Mouse (Mus musculus) lung, embryonic 14.5 days (tissue): ENCODE data around the gene Etv6. TPM values are rescaled to one million over a fixed set of nuclear protein-coding genes. Genes with fewer than 3 reads are reported as not detected.

Source experiments
- ATAC-seq: fragments of 200-750 bp; cut with Nextera tagmentation; 2 replicates; pipeline ENCODE4 v1.8.0; 2017; ENCODE audit warnings: mild to moderate bottlenecking, moderate TSS enrichment, moderate library complexity; ENCODE audit not compliant: insufficient read depth
- DNase-seq: peaks from one replicate; pipeline ENCODE4 v3.0.0-alpha.2; 2015
- H3K27ac ChIP-seq: fragments of 300-500 bp; sonication (generic); 2 replicates; pipeline ENCODE4 v1.5.1; 2014; ENCODE audit warnings: low read depth, mild to moderate bottlenecking, moderate library complexity
- H3K27me3 ChIP-seq: fragments of 300-500 bp; sonication (generic); 2 replicates; pipeline ENCODE4 v1.6.1; 2014; ENCODE audit warnings: low read length, control low read depth; ENCODE audit not compliant: insufficient read depth
- H3K36me3 ChIP-seq: fragments of 300-500 bp; sonication (generic); 2 replicates; pipeline ENCODE4 v1.6.1; 2014; ENCODE audit warnings: control low read depth; ENCODE audit not compliant: insufficient read depth
- H3K4me1 ChIP-seq: fragments of 300-500 bp; sonication (generic); 2 replicates; pipeline ENCODE4 v1.6.1; 2014; ENCODE audit warnings: antibody characterized with exemption, control low read depth; ENCODE audit not compliant: insufficient read depth
- H3K4me2 ChIP-seq: fragments of 300-500 bp; sonication (generic); 2 replicates; pipeline ENCODE4 v1.6.1; 2014; ENCODE audit warnings: mild to moderate bottlenecking
- H3K4me3 ChIP-seq: fragments of 300-500 bp; sonication (generic); 2 replicates; pipeline ENCODE4 v1.5.1; 2014; ENCODE audit warnings: low read depth, low read length
- H3K9ac ChIP-seq: fragments of 300-500 bp; sonication (generic); 2 replicates; pipeline ENCODE4 v1.6.1; 2014
- H3K9me3 ChIP-seq: fragments of 300-500 bp; sonication (generic); 2 replicates; pipeline ENCODE4 v1.6.1; 2016; ENCODE audit warnings: low read depth, low read length, control low read depth
- CTCF ChIP-seq: IDR thresholded peaks from 2 replicates; pipeline ENCODE4 v1.5.1; 2016; ENCODE audit warnings: antibody characterized with exemption, low read depth
- WGBS: fragments of 180-500 bp; shearing (Covaris S2); extraction: QIAGEN DNeasy Blood & Tissue Kit; methylation state at CpG from one replicate; pipeline ENCODE4 v1.1.7; 2014; 5-methylcytosine and 5-hydroxymethylcytosine counted together
- polyA plus RNA-seq: library from polyadenylated mRNA; unstranded; fragments of >200 nt; fragmentation: Nextera tagmentation; extraction: Ambion mirVana; gene quantifications from 2 replicates; pipeline ENCODE4 v1.2.1, GENCODE M21; 2014

The Etv6 gene
- polyA plus RNA-seq, 1 experiment from 2014 or later = 21.4 TPM

GRCm38 (mm10) chr6:134210675-134211457, 175.4 kb downstream of the Etv6 start:
- Histone ChIP-seq H3K4me3 (no peak overlapping the region), H3K9ac (no peak overlapping the region), H3K27me3 (no peaks in the 10 kb centered on the region), H3K4me1 (peaks cover 14% of the 10 kb centered on the region), H3K36me3 (no peaks in the 10 kb centered on the region), H3K9me3 (no peaks in the 10 kb centered on the region), H3K4me2 (no peak overlapping the region), H3K27ac (no peak overlapping the region)
- ATAC-seq (no peak), DNase-seq (no peak)
- TF ChIP-seq CTCF = no peak
- WGBS = 70% methylated on average over 13 of the region's 13 CpGs

GRCm38 (mm10) chr6:134211458-134211776, 175.9 kb downstream of the Etv6 start:
- Histone ChIP-seq H3K4me2 (no peak overlapping the region), H3K4me1 (peaks cover 14% of the 10 kb centered on the region), H3K9me3 (no peaks in the 10 kb centered on the region), H3K27me3 (no peaks in the 10 kb centered on the region), H3K4me3 (no peak overlapping the region), H3K36me3 (no peaks in the 10 kb centered on the region), H3K27ac (no peak overlapping the region), H3K9ac (no peak overlapping the region)
- 67% methylated on average over 9 of the region's 9 CpGs for WGBS
- TF ChIP-seq CTCF = no peak
- ATAC-seq = no peak
- peak; percentile 34 for DNase-seq

DNA sequence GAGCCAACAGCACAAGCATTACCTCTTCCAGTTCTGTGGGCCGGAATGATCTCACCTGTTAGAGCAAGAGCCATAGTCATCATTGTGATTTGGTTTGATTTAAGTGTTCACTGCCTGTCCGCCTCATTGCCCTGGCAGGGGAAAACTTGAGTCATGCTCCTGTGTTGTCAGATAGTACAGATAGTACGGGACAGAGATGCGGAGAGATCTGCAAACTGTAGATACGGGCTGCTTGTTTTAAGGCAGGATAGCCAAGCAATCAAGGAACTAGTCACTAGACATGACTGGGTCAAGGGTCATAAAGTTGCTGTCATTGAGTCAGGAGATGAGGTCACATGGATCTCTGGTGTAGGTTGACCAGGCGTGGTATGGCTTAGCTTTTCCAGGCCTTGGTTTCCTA, 182.2 kb downstream of the Etv6 start:
- no peaks in the 10 kb centered on the region for H3K36me3 ChIP-seq
- no peak overlapping the region for H3K9ac ChIP-seq
- no peaks in the 10 kb centered on the region for H3K27me3 ChIP-seq
- no peak overlapping the region for H3K4me3 ChIP-seq
- DNase-seq = no peak
- no peak for TF ChIP-seq CTCF
- H3K4me1 ChIP-seq = 0 out of 2 replicates have a peak, but pooled peaks cover 17% of the 10 kb centered on the region
- no peaks in the 10 kb centered on the region for H3K9me3 ChIP-seq
- ATAC-seq = no peak
- H3K27ac ChIP-seq = no peak overlapping the region
- WGBS = 93% methylated on average over 6 of the region's 6 CpGs
- no peak overlapping the region for H3K4me2 ChIP-seq

GRCm38 (mm10) chr6:134218441-134218840, 182.9 kb downstream of the Etv6 start:
- Histone ChIP-seq H3K27ac (no peak overlapping the region), H3K4me2 (no peak overlapping the region), H3K36me3 (no peaks in the 10 kb centered on the region), H3K9me3 (no peaks in the 10 kb centered on the region), H3K4me3 (no peak overlapping the region), H3K9ac (no peak overlapping the region), H3K27me3 (no peaks in the 10 kb centered on the region), H3K4me1 (0 out of 2 replicates have a peak, but pooled peaks cover 17% of the 10 kb centered on the region)
- no peak for TF ChIP-seq CTCF
- ATAC-seq (no peak), DNase-seq (no peak)
- 92% methylated on average over 3 of the region's 3 CpGs for WGBS

- peak; percentile 78 for DNase-seq
- no peak for TF ChIP-seq CTCF
- WGBS = 23% methylated on average over 6 of the region's 6 CpGs
- 0 out of 2 replicates have a peak, but pooled peaks cover 17% of the 10 kb centered on the region for H3K4me1 ChIP-seq
- no peak overlapping the region for H3K9ac ChIP-seq
- no peak overlapping the region for H3K4me3 ChIP-seq
- no peaks in the 10 kb centered on the region for H3K9me3 ChIP-seq
- no peak overlapping the region for H3K27ac ChIP-seq
- H3K4me2 ChIP-seq = no peak overlapping the region
- no peaks in the 10 kb centered on the region for H3K27me3 ChIP-seq
- peak; percentile 57; the same call in 1 of the 2 replicates for ATAC-seq
- H3K36me3 ChIP-seq = no peaks in the 10 kb centered on the region; the same call in 1 of the 2 replicates
Measured at GRCm38 (mm10) chr6:134219358-134219757, 183.9 kb downstream of the Etv6 start.

- no peaks in the 10 kb centered on the region for H3K27me3 ChIP-seq
- 40% methylated on average over 13 of the region's 13 CpGs for WGBS
- peaks cover 4% of the 10 kb centered on the region for H3K36me3 ChIP-seq
- peak; percentile 32; the same call in 1 of the 2 replicates for ATAC-seq
- H3K9me3 ChIP-seq = no peaks in the 10 kb centered on the region
- no peak overlapping the region for H3K4me3 ChIP-seq
- DNase-seq = no peak
- H3K4me2 ChIP-seq = no peak overlapping the region
- no peak for TF ChIP-seq CTCF
- H3K9ac ChIP-seq = no peak overlapping the region
- H3K27ac ChIP-seq = no peak overlapping the region
- 0 out of 2 replicates have a peak, but pooled peaks cover 17% of the 10 kb centered on the region for H3K4me1 ChIP-seq
Measured at GRCm38 (mm10) chr6:134220209-134220777, 184.8 kb downstream of the Etv6 start.

GRCm38 (mm10) chr6:134222248-134222929, 186.9 kb downstream of the Etv6 start:
- H3K9ac ChIP-seq = no peak overlapping the region
- TF ChIP-seq CTCF = no peak
- peaks cover 4% of the 10 kb centered on the region for H3K36me3 ChIP-seq
- ATAC-seq (peak; percentile 48), DNase-seq (peak; percentile 56)
- 0 out of 2 replicates have a peak, but pooled peaks cover 17% of the 10 kb centered on the region for H3K4me1 ChIP-seq
- no peaks in the 10 kb centered on the region for H3K9me3 ChIP-seq
- no peak overlapping the region for H3K4me2 ChIP-seq
- H3K27me3 ChIP-seq = no peaks in the 10 kb centered on the region
- 53% methylated on average over 8 of the region's 8 CpGs for WGBS
- 0 out of 2 replicates have a peak overlapping the region, but pooled peaks have one; percentile 10 for H3K27ac ChIP-seq
- no peak overlapping the region for H3K4me3 ChIP-seq
